Mouse (Mus musculus): Measurements from ENCODE around the gene Olfr1116.
"Not testable (repeated sequence)": the region's sequence is repeated elsewhere in the genome, so short reads cannot be mapped to it uniquely, and the experiment has no call there.

Olfr1116 gene

DNA sequence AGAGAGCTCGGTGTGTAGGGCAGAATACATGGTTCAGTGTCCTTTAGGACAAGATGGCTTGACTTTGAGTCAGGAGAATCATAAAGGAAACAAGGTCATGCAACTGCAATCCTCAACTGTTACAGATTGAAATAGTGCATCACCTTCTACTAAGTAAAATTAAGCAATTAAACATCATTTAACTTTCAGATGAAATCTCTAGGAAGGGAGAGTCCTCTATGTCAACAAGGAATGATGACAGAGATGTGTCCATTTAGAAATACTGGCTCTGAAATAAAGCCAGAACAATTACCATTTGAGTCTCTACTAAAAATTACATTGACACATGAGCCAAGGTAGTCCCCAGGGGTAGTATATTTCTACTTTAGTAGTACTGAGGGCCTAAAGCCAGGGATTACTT, at the start of gene Olfr1116:
TSS of gene Olfr1116 (plus strand) at position 301 of the 400 bp plus-strand sequence.
- no peak for DNase-seq (ENCODE audit: low read depth, low spot score)

DNA sequence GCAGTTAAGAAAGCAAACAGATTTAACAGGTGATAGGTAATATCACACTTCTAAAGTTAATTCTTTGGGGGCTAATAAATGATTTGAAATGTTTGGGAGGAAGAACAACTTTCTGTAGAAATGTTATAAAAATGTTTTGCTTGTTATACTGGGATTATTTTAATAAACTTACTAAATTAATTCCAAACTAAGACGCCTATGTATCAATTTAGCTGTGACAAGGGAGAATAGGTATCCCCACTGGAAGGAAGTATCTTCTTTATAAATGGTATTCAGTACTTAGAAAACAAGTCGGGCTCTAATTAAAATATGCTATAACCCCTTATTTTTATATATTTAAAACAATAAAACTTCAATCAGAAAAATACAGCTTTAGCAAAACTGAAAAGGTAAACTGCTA, 19.6 kb upstream of the Olfr1116 start, which contains the start of gene Olfr1115:
TSS of gene Olfr1115 (plus strand) at position 301 of the 400 bp plus-strand sequence.
- DNase-seq (ENCODE audit: low read depth, low spot score) = no peak

DNA sequence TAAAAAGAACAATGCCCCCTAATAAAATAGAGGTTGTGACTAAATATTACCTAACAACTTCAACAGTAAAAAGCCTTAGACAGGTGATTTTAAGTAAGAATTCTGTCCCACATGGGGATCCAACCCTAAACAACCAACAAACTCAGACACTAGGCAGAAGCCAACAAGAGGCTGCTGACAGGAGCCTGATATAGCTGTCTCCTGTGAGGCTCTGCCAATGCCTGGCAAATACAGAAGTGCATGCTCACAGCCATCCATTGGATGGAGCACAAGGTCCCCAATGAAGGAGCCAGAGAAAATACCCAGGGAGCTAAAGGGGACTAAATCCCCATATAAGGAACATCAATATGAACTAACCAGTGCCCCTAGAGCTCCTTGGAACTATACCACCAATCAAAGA, 26.6 kb downstream of the Olfr1116 start:
- DNase-seq (ENCODE audit: low read depth, low spot score) = not testable (repeated sequence)

DNA sequence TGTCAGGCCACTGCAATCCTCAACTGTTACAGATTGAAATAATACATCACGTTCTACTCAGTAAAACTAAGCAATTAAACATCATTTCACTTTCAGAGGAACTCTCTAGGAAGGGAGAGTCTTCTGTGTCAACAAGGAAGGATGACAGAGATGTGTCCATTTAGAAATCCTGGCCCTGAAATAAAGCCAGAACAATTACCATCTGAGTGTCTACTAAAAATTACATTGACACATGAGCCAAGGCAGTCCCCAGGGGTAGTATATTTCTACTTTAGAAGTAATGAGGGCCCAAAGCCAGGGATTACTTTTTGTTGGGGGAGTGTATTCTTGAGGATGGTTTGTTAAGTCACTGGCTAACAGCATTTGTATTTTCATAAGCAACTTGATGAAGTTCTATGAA, 39.9 kb downstream of the Olfr1116 start, which contains the start of gene Olfr1118:
TSS of gene Olfr1118 (plus strand) at position 301 of the 400 bp plus-strand sequence.
- DNase-seq (ENCODE audit: low read depth, low spot score) = no peak

Data from retina, adult 2 months (tissue).